Mouse (Mus musculus) hindbrain, embryonic 10.5 days (tissue): Measurements from ENCODE around the gene Plekhh2. TPM values are rescaled to one million over a fixed set of nuclear protein-coding genes. Genes with fewer than 3 reads are reported as not detected.
A peak's percentile ranks its signal among the peaks of the same experiment; 100 is the strongest.
"Not testable (repeated sequence)": the region's sequence is repeated elsewhere in the genome, so short reads cannot be mapped to it uniquely, and the experiment has no call there.

Experiments
- DNase-seq: peaks from one replicate; pipeline ENCODE4 v3.0.0-alpha.2; 2017; ENCODE audit warnings: low spot score
- H3K27ac ChIP-seq: fragments of 300-500 bp; sonication (generic); 2 replicates; pipeline ENCODE4 v1.5.1; 2016; ENCODE audit warnings: mild to moderate bottlenecking, moderate library complexity
- H3K27me3 ChIP-seq: fragments of 300-500 bp; sonication (generic); 2 replicates; pipeline ENCODE4 v1.6.1; 2016; ENCODE audit warnings: mild to moderate bottlenecking; ENCODE audit not compliant: poor library complexity, insufficient read depth, severe bottlenecking
- H3K36me3 ChIP-seq: fragments of 300-500 bp; sonication (generic); 2 replicates; pipeline ENCODE4 v1.6.1; 2016; ENCODE audit warnings: mild to moderate bottlenecking, moderate library complexity
- H3K4me1 ChIP-seq: fragments of 300-500 bp; sonication (generic); replicated peaks from 2 replicates; pipeline ENCODE4 v1.6.1; 2016; ENCODE audit warnings: mild to moderate bottlenecking
- H3K4me3 ChIP-seq: fragments of 300-500 bp; sonication (generic); 2 replicates; pipeline ENCODE4 v1.5.1; 2016; ENCODE audit warnings: mild to moderate bottlenecking, moderate library complexity
- H3K9me3 ChIP-seq: fragments of 300-500 bp; sonication (generic); 2 replicates; pipeline ENCODE4 v1.6.1; 2016; ENCODE audit warnings: mild to moderate bottlenecking, moderate library complexity
- WGBS: fragments of 180-500 bp; shearing (Covaris S2); methylation state at CpG from one replicate; pipeline ENCODE4 v1.1.7; 2016; 5-methylcytosine and 5-hydroxymethylcytosine counted together
- polyA plus RNA-seq: library from polyadenylated mRNA; unstranded; fragments of >200 nt; fragmentation: Nextera tagmentation; extraction: Ambion mirVana; gene quantifications from 2 replicates; pipeline ENCODE4 v1.2.1, GENCODE M21; 2016

Gene Plekhh2
- polyA plus RNA-seq, 1 experiment from 2014 or later, result 3.1 TPM

DNA sequence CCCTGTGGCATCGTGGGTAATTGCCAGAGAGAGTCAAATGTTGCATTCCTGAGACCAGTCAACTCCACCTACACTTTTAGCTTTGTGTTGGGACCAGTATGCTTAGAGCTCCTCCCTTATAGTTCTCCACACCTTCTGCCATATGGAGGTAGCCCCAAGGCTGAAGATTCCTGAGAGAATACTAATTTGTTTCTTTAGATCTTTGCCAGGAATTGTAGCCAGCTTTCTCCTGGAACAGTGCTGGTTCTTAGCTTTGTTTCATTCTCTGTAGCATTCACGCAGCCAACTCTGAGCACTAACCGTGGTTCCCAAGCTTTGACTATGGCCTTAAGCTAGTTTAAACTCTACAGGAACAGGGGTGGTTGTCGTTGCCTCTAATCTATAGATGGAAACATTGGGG lies 17.7 kb downstream of the Plekhh2 start:
- Histone ChIP-seq H3K27ac (no peak overlapping the region), H3K9me3 (no peaks in the 10 kb centered on the region), H3K36me3 (no peaks in the 10 kb centered on the region), H3K4me1 (peaks cover 6% of the 10 kb centered on the region; the same call in 1 of the 2 replicates), H3K4me3 (no peak overlapping the region), H3K27me3 (no peaks in the 10 kb centered on the region)
- 89% methylated on average over 4 of the region's 4 CpGs for WGBS
- DNase-seq, result no peak

GRCm38 (mm10) chr17:84530202-84530796 lies 18.6 kb downstream of the Plekhh2 start:
- Histone ChIP-seq H3K27ac (no peak overlapping the region), H3K9me3 (no peaks in the 10 kb centered on the region), H3K27me3 (no peaks in the 10 kb centered on the region), H3K4me1 (peaks cover 6% of the 10 kb centered on the region; the same call in 1 of the 2 replicates), H3K36me3 (no peaks in the 10 kb centered on the region), H3K4me3 (no peak overlapping the region)
- WGBS, result 58% methylated on average over 3 of the region's 3 CpGs
- no peak for DNase-seq

DNA sequence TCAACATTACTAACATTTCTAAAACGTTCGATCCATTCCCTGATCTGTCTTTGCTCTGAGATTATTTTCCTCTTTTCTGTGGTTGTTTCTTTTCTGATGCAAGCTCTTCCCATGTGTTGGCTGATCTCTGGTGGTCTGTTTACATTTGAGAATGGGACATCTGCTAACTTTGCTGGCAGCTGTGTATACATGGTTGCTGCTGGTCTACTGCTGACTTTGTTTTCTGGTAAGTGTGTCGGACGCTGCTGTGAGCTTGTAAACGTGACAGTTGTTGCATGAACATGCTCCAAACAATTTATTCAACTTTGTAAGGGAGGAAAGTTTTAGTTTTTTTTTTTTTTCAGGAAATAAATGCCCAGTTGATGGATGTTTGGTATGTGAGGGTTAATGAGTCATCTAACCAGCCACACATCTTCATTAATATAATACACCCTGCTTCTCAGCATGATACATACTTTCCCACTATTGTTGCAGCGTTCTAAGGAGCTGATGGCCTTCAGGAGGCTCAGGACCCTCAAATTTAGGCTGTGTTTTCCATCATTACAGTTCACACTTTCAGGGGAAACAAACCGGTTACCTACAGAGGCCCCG lies 21.3 kb downstream of the Plekhh2 start:
- Histone ChIP-seq H3K27me3 (no peaks in the 10 kb centered on the region), H3K4me3 (no peak overlapping the region), H3K9me3 (peaks cover 11% of the 10 kb centered on the region; the same call in 1 of the 2 replicates), H3K4me1 (peaks cover 6% of the 10 kb centered on the region; the same call in 1 of the 2 replicates), H3K36me3 (peaks cover 4% of the 10 kb centered on the region; the same call in 1 of the 2 replicates), H3K27ac (no peak overlapping the region)
- WGBS, result 73% methylated on average over 8 of the region's 8 CpGs
- no peak for DNase-seq

DNA sequence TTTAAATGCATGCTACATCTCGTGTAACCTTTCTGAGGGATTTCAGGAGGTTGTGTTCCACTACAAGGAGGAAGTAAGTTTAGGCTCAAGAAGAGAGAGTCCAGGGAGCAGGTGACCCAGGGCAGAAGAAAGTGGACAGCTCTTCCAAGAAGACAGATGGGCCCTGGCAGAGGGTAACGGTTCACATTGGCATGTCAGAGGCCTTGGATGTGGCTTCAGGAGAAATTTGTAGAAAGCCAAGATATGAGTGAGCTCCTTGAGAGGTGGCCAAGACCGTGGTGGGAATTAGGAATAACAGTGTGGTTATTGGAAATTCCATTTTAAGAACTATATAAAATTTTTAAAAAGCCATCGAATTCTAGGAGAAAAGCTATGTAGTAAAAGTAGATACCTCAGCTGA lies 22.1 kb downstream of the Plekhh2 start:
- Histone ChIP-seq H3K9me3 (peaks cover 11% of the 10 kb centered on the region; the same call in 1 of the 2 replicates), H3K4me3 (no peak overlapping the region), H3K36me3 (peaks cover 4% of the 10 kb centered on the region; the same call in 1 of the 2 replicates), H3K27me3 (no peaks in the 10 kb centered on the region), H3K4me1 (peaks cover 6% of the 10 kb centered on the region; the same call in 1 of the 2 replicates), H3K27ac (no peak overlapping the region)
- DNase-seq, result no peak
- 91% methylated on average over 4 of the region's 4 CpGs for WGBS

DNA sequence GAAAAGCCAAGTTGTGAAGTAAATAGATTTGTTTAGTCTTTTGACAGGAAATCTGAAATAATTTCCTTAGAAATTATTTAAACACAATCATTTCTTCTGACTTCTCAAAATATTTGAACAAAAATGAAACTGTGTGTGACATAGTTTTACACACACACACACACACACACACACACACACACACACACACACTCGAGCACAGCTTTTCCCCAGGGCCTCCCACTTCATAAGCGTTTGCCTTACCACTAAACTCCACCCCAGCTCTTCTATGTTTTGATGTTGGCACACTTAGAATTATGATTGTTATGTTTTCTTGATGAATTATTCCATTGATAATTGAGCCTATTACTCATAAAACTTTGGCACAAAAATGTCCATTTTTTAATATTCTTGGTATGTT lies 22.9 kb downstream of the Plekhh2 start:
- H3K27me3 ChIP-seq, result no peaks in the 10 kb centered on the region
- peaks cover 11% of the 10 kb centered on the region; the same call in 1 of the 2 replicates for H3K9me3 ChIP-seq
- no peak for DNase-seq
- H3K4me3 ChIP-seq, result no peak overlapping the region
- peaks cover 6% of the 10 kb centered on the region; the same call in 1 of the 2 replicates for H3K4me1 ChIP-seq
- WGBS, result 90% methylated on average over 2 of the region's 2 CpGs
- H3K27ac ChIP-seq, result no peak overlapping the region
- H3K36me3 ChIP-seq, result peaks cover 4% of the 10 kb centered on the region; the same call in 1 of the 2 replicates

DNA sequence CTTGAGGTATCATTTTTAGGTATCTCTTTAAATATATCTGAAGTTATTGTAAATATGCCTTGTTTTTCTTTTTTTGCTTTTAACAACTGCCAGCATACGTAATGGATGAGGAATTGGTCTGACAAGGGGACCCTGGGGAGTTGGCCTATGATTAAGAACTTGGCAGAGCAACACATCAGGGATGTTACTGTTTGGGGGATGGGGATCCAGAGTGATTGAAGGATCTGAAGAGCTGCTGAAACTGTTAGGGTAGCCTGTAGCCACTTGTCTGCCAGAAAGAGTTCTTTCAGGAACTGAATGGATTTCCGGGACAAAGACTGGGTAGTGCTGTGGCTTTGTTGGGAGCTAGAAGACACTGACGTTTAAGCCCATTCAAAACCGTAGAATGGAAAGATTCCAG lies 23.5 kb downstream of the Plekhh2 start:
- H3K36me3 ChIP-seq, result peaks cover 4% of the 10 kb centered on the region; the same call in 1 of the 2 replicates
- H3K9me3 ChIP-seq, result peaks cover 11% of the 10 kb centered on the region; the same call in 1 of the 2 replicates
- whole genome bisulfite sequencing, result 63% methylated on average over 4 of the region's 4 CpGs
- H3K4me3 ChIP-seq, result no peak overlapping the region
- no peak overlapping the region for H3K27ac ChIP-seq
- no peaks in the 10 kb centered on the region for H3K27me3 ChIP-seq
- H3K4me1 ChIP-seq, result peaks cover 6% of the 10 kb centered on the region; the same call in 1 of the 2 replicates
- no peak for DNase-seq

- Histone ChIP-seq H3K36me3 (peaks cover 4% of the 10 kb centered on the region; the same call in 1 of the 2 replicates), H3K9me3 (peaks cover 11% of the 10 kb centered on the region; the same call in 1 of the 2 replicates), H3K4me3 (no peak overlapping the region), H3K4me1 (no peaks in the 10 kb centered on the region), H3K27me3 (no peaks in the 10 kb centered on the region), H3K27ac (no peak overlapping the region)
- WGBS, result 97% methylated on average over 6 of the region's 6 CpGs
- no peak for DNase-seq
Measured at GRCm38 (mm10) chr17:84537301-84537700, 25.6 kb downstream of the Plekhh2 start.

GRCm38 (mm10) chr17:84537966-84538365 lies 26.3 kb downstream of the Plekhh2 start:
- Histone ChIP-seq H3K36me3 (peaks cover 9% of the 10 kb centered on the region; the same call in 1 of the 2 replicates), H3K9me3 (peaks cover 11% of the 10 kb centered on the region; the same call in 1 of the 2 replicates), H3K27me3 (no peaks in the 10 kb centered on the region), H3K4me1 (no peaks in the 10 kb centered on the region), H3K27ac (no peak overlapping the region), H3K4me3 (no peak overlapping the region)
- 74% methylated on average over 3 of the region's 3 CpGs for whole genome bisulfite sequencing
- no peak for DNase-seq

GRCm38 (mm10) chr17:84540603-84541002 lies 28.9 kb downstream of the Plekhh2 start:
- H3K36me3 ChIP-seq, result peaks cover 9% of the 10 kb centered on the region; the same call in 1 of the 2 replicates
- H3K9me3 ChIP-seq, result peaks cover 11% of the 10 kb centered on the region; the same call in 1 of the 2 replicates
- H3K4me1 ChIP-seq, result no peaks in the 10 kb centered on the region
- 85% methylated on average over 8 of the region's 8 CpGs for WGBS
- no peak overlapping the region for H3K27ac ChIP-seq
- no peak for DNase-seq
- no peak overlapping the region for H3K4me3 ChIP-seq
- no peaks in the 10 kb centered on the region for H3K27me3 ChIP-seq

DNA sequence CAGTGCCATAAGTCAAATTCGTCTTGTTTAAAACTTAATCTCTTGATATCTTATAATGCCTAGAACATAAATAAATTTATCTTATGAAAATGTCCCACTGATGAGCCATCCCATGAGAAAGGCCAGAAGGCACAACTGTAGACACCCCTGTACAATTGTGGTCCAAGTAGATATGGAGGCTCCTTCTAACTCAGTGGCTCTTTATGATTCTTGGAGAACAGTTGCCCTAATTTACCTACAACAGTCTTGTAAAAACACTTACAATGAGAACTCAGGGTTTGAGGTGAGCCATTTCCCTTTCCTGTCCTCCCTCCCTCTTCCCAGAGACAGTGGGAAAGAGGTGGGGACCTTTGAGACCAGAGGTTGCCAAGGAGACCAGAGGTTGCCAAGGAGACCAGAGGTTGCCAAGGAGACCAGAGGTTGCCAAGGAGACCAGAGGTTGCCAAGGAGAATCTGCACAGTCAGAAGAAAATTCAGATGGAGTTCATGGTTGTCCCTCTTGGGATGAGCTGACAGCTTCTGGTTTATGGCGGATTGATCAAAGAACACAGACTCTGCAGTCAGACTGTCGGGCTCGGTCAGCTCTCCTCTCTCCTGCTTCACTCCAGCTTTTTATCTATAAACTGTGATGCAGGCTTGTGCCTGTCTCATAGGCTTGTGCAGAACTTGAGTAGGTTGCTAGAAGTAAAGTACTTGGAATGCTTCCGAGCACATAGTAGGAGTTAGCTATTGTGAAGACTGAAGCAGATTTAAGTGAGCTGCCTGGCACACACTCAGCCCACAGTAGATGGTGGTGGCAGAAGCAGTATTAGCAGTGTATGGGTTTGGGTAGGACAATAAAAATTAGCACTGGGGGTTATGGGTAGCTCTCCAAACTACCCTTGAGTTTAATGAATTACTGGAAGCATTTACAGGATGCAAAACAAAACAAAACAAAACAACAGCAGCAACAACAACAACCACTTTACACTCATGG lies 39.5 kb downstream of the Plekhh2 start:
- DNase-seq, result peak; percentile 65
- Histone ChIP-seq H3K36me3 (no peaks in the 10 kb centered on the region), H3K27me3 (no peaks in the 10 kb centered on the region), H3K4me3 (no peak overlapping the region), H3K4me1 (peaks cover 32% of the 10 kb centered on the region), H3K27ac (peak overlapping the region; percentile 83), H3K9me3 (no peaks in the 10 kb centered on the region)
- 54% methylated on average over 5 of the region's 5 CpGs for WGBS

DNA sequence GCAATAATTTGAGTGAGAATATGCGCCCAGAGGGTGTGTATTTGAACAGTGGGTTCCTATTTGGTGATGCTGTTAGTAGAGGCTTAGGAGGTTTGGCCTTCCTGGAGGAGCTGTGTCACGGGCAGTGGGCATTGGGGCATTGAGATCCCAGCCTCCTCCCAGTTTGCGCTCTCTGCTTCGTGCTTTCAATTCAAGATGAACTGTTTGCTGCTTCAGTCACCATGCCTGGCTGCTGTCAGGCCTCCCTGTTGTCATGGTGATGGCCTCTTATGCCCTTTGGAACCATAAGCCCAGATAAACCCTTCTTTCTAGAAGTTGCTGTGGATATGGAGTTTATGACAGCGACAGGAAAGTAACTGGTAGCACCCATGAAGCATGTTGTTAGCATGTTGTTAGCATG lies 40.5 kb downstream of the Plekhh2 start:
- H3K9me3 ChIP-seq, result no peaks in the 10 kb centered on the region
- no peaks in the 10 kb centered on the region for H3K36me3 ChIP-seq
- DNase-seq, result peak; percentile 64
- H3K4me3 ChIP-seq, result no peak overlapping the region
- H3K27ac ChIP-seq, result peak overlapping the region; percentile 83
- H3K27me3 ChIP-seq, result no peaks in the 10 kb centered on the region
- WGBS, result 40% methylated on average over 5 of the region's 5 CpGs
- H3K4me1 ChIP-seq, result peaks cover 32% of the 10 kb centered on the region

DNA sequence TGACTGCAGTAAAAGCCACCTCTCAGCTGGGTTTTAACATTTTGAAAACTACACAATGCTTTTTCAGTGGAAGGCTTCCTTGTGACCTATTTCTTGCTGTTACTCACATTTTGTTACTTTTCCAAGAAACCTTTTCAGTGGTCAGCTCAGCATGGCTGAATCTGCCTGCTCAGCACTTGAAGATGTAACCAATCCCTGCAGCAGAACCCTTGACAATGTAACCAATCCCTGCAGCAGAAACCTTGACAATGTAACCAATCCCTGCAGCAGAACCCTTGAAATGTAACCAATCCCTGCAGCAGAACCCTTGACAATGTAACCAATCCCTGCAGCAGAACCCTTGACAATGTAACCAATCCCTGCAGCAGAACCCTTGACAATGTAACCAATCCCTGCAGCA lies 52.6 kb downstream of the Plekhh2 start:
- not testable (repeated sequence) for H3K27ac ChIP-seq, H3K36me3 ChIP-seq, H3K27me3 ChIP-seq, H3K9me3 ChIP-seq, H3K4me3 ChIP-seq, DNase-seq
- H3K4me1 ChIP-seq, result peaks cover 14% of the 10 kb centered on the region
